Mouse (Mus musculus) heart, postnatal 0 days (tissue): ENCODE data around the gene Myo1d. TPM values are rescaled to one million over a fixed set of nuclear protein-coding genes. Genes with fewer than 3 reads are reported as not detected.

Experiments
- ATAC-seq: fragments of 200-750 bp; cut with Nextera tagmentation; 2 replicates; pipeline ENCODE4 v1.8.0; 2017; ENCODE audit warnings: low read depth, moderate number of reproducible peaks, moderate library complexity; ENCODE audit not compliant: insufficient read depth
- DNase-seq: peaks from one replicate; pipeline ENCODE4 v3.0.0-alpha.2; 2016; ENCODE audit warnings: low spot score
- H3K27ac ChIP-seq: fragments of 300-500 bp; sonication (generic); 2 replicates; pipeline ENCODE4 v1.5.1; 2014; ENCODE audit warnings: low read depth, mild to moderate bottlenecking
- H3K27me3 ChIP-seq: fragments of 300-500 bp; sonication (generic); 2 replicates; pipeline ENCODE4 v1.6.1; 2014; ENCODE audit warnings: low read length, mixed read lengths; ENCODE audit not compliant: control insufficient read depth, insufficient read depth
- H3K36me3 ChIP-seq: fragments of 300-500 bp; sonication (generic); replicated peaks from 2 replicates; pipeline ENCODE4 v1.6.1; 2014; ENCODE audit warnings: low read length, mixed read lengths; ENCODE audit not compliant: control insufficient read depth, insufficient read depth
- H3K4me1 ChIP-seq: fragments of 300-500 bp; sonication (generic); 2 replicates; pipeline ENCODE4 v1.6.1; 2014; ENCODE audit warnings: antibody characterized with exemption; ENCODE audit not compliant: control insufficient read depth, insufficient read depth
- H3K4me2 ChIP-seq: fragments of 300-500 bp; sonication (generic); 2 replicates; pipeline ENCODE4 v1.6.1; 2014; ENCODE audit warnings: low read depth, mild to moderate bottlenecking, low read length, moderate library complexity
- H3K4me3 ChIP-seq: fragments of 300-500 bp; sonication (generic); 2 replicates; pipeline ENCODE4 v1.5.1; 2014; ENCODE audit warnings: low read depth, low read length
- H3K9ac ChIP-seq: fragments of 300-500 bp; sonication (generic); replicated peaks from 2 replicates; pipeline ENCODE4 v1.6.1; 2014; ENCODE audit warnings: low read depth, low read length, mixed read lengths
- H3K9me3 ChIP-seq: fragments of 300-500 bp; sonication (generic); replicated peaks from 2 replicates; pipeline ENCODE4 v1.6.1; 2016; ENCODE audit warnings: low read length; ENCODE audit not compliant: control insufficient read depth
- CTCF ChIP-seq: IDR thresholded peaks from 2 replicates; pipeline ENCODE4 v1.5.1; 2016; ENCODE audit warnings: antibody characterized with exemption, control low read depth, low read depth
- EP300 ChIP-seq: IDR thresholded peaks from 2 replicates; pipeline ENCODE4 v1.6.1; 2016; ENCODE audit warnings: antibody characterized with exemption, low read depth
- WGBS: fragments of 180-500 bp; shearing (Covaris S2); extraction: QIAGEN DNeasy Blood & Tissue Kit; methylation state at CpG from one replicate; pipeline ENCODE4 v1.1.7; 2014; 5-methylcytosine and 5-hydroxymethylcytosine counted together
- polyA plus RNA-seq: library from polyadenylated mRNA; unstranded; fragments of >200 nt; fragmentation: Nextera tagmentation; extraction: Ambion mirVana; gene quantifications from 2 replicates; pipeline ENCODE4 v1.2.1, GENCODE M21; 2015
- total RNA-seq: library from RNA; depleted of rRNA; stranded (reverse); fragments of >200 nt; gene quantifications from 2 replicates; pipeline ENCODE4 v1.2.3, GENCODE M21; 2014; ENCODE audit warnings: low replicate concordance

Gene Myo1d
- total and polyA plus RNA-seq, 2 experiments from 2014 or later, result 4.5 to 4.6 TPM

DNA sequence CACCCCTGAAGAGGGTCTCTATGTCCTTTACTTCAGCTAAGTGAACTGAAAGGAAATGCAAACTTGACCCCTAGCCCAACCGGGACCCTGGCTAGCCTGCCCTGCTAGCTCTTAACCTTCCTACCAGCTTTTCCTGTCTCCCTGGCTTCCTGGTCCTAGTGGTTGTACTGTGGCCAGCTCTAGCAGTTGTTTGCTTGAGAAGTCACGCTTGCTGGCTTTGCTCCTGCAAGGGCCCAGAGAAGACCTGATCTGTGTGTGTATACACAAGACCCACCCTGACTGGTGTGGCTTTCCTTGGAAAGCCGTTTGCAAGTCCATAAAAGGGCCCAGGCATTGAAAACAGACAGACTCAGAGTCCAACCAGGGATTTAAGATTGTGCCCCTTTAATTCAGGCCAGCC is 22.9 kb upstream of the Myo1d start:
- TF ChIP-seq EP300, result no peak
- TF ChIP-seq CTCF, result no peak
- peak overlapping the region; percentile 70 for H3K27ac ChIP-seq

DNA sequence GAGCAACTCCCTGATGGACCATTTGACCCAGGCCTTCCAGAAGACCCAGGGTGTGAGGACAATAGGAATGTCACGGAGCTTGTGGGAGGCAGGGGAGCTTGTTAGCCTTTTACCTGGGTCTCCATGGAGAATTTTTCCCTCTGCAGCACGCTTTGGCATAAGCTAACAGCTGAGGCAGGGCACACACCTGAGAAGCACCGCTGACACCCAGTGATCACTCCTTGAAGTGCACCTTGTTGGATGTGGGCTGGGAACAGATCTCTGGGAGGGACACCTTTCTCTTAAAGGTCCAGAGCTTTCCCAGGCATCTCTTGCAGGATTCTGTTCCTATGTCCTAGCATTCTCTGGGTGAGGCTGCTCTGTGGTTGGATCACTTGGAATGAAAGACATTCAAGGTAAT is 20.2 kb upstream of the Myo1d start:
- peak; percentile 20; the same call in 1 of the 2 replicates for TF ChIP-seq CTCF
- no peak for TF ChIP-seq EP300
- DNase-seq (no peak), ATAC-seq (no peak)
- H3K36me3 ChIP-seq, result no peaks in the 10 kb centered on the region
- H3K4me1 ChIP-seq, result no peaks in the 10 kb centered on the region
- H3K9me3 ChIP-seq, result no peaks in the 10 kb centered on the region
- no peaks in the 10 kb centered on the region for H3K27me3 ChIP-seq
- H3K4me3 ChIP-seq, result no peak overlapping the region
- no peak overlapping the region for H3K4me2 ChIP-seq
- 42% methylated on average over 3 of the region's 3 CpGs for WGBS
- no peak overlapping the region for H3K9ac ChIP-seq
- H3K27ac ChIP-seq, result no peak overlapping the region

More for the DNA sequence above, 22.9 kb upstream of the Myo1d start:
- H3K4me3 ChIP-seq, result no peak overlapping the region
- H3K4me2 ChIP-seq, result no peak overlapping the region
- H3K36me3 ChIP-seq, result no peaks in the 10 kb centered on the region
- ATAC-seq (no peak), DNase-seq (no peak)
- no peak overlapping the region for H3K9ac ChIP-seq
- H3K9me3 ChIP-seq, result no peaks in the 10 kb centered on the region
- H3K27me3 ChIP-seq, result no peaks in the 10 kb centered on the region
- WGBS, result 41% methylated on average over 3 of the region's 3 CpGs
- no peaks in the 10 kb centered on the region for H3K4me1 ChIP-seq

DNA sequence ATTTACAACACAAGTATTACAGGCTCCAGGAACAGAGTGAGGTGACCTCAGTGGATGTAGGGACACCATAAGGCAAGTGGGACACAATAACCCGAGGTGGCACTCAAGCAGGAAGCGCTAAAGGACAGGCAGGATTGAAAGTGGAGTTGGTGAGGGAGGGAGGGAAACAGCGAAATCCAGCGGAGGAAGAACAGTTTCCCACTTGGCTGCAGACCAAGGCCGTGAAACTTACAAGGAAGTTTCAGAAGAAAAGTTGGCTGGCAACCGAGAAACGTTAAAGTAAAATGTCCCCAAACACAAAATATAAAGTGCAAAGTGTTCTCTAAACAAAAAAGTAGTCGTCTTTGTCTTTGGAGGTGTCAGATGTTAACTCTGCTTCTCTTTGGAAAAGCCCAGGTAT is 15.6 kb upstream of the Myo1d start:
- 35% methylated on average over 8 of the region's 8 CpGs for WGBS
- DNase-seq (no peak), ATAC-seq (no peak)

DNA sequence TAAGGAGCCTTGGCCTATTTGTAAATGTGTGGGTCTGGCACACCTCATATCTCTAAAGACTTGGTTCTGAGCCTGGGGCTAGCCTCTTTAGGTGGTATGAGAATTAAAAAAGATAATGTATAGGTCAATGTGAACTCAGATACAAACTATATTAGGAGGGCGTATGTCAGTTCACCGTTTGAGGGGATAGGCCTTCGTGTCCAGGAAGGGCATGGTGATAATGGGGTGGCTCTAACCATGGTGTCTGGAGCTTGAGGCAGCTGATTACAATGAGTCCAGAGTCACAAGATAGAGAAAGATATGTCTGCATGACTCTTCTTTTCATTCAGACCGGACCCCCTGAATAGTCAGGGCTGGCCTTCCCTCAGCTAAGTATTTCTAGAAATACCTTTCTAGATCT is 14.5 kb upstream of the Myo1d start:
- WGBS, result 89% methylated on average over 4 of the region's 4 CpGs
- DNase-seq (no peak), ATAC-seq (no peak)

More for the DNA sequence above, 15.6 kb upstream of the Myo1d start:
- Histone ChIP-seq H3K9ac (no peak overlapping the region), H3K27me3 (no peaks in the 10 kb centered on the region), H3K9me3 (no peaks in the 10 kb centered on the region), H3K4me3 (no peak overlapping the region), H3K4me1 (no peaks in the 10 kb centered on the region), H3K4me2 (no peak overlapping the region), H3K27ac (no peak overlapping the region), H3K36me3 (no peaks in the 10 kb centered on the region)
- no peak for TF ChIP-seq EP300
- TF ChIP-seq CTCF, result no peak

DNA sequence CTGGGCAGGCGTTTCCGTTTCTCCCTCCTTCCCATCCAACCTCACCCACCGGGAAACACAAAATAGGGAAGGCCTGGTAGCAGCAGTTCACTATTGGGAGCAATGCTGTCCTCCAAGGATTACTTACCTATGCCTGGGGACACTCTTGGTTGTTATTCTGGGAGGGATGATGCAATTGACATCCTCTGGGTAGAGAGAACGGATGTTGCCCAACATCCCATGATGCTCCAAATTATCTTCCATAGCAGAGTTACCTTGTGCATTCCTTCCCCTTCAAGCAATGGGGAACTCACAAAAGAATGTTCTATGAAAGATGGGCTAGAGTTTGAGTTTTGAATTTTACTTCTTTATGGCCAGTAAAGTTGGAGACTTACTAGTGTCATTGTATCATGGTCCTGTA is 13.6 kb upstream of the Myo1d start:
- no peak overlapping the region for H3K9ac ChIP-seq
- no peak for ATAC-seq
- H3K4me1 ChIP-seq, result no peaks in the 10 kb centered on the region
- WGBS, result 79% methylated on average over 4 of the region's 4 CpGs
- H3K9me3 ChIP-seq, result no peaks in the 10 kb centered on the region
- no peak overlapping the region for H3K4me3 ChIP-seq
- TF ChIP-seq CTCF, result no peak
- TF ChIP-seq EP300, result no peak
- DNase-seq, result no peak
- no peaks in the 10 kb centered on the region for H3K27me3 ChIP-seq
- H3K4me2 ChIP-seq, result no peak overlapping the region
- H3K27ac ChIP-seq, result no peak overlapping the region
- H3K36me3 ChIP-seq, result no peaks in the 10 kb centered on the region

More for the DNA sequence above, 14.5 kb upstream of the Myo1d start:
- Histone ChIP-seq H3K9ac (no peak overlapping the region), H3K4me3 (no peak overlapping the region), H3K36me3 (no peaks in the 10 kb centered on the region), H3K4me2 (no peak overlapping the region), H3K27me3 (no peaks in the 10 kb centered on the region), H3K4me1 (no peaks in the 10 kb centered on the region), H3K27ac (no peak overlapping the region), H3K9me3 (no peaks in the 10 kb centered on the region)
- no peak for TF ChIP-seq EP300
- TF ChIP-seq CTCF, result no peak

DNA sequence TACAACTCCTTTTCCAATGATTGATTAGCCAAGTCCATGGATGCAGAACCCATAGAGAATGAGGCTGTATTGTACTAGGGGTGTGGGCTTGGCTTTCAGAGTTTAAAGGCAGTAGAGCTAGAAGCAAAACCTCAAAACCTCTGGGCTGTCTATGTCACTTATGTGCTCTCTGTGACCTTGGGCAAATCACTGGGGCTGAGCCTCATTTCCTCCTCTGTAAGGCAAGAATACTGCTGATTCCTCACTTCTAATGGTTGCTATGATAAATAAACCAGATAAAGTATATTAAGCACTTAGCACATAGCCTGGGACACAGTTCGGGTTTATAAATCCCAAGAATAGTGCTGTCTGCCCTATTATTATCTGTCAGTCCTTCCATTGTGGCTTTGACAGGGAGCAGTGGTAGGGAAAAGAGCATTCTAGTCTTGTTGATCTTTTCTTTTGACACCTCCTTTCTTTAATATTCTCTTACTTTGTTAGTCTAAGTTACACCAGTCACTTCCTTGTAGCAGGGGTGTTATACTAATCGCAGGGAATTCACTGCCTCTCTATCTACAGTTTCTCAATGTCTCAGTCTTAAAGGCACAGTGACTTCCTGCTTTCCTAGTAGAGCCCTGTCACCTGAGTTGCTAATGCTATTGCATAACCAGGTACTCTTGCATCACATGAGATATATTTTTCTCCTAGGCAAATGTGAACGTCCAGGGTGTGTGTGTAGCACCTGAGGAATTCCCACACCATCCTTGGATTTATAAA is 12.0 kb upstream of the Myo1d start:
- no peaks in the 10 kb centered on the region for H3K9me3 ChIP-seq

More for the DNA sequence above, 12.0 kb upstream of the Myo1d start:
- no peak overlapping the region for H3K4me2 ChIP-seq
- H3K9ac ChIP-seq, result no peak overlapping the region
- no peaks in the 10 kb centered on the region for H3K4me1 ChIP-seq
- no peaks in the 10 kb centered on the region for H3K36me3 ChIP-seq
- TF ChIP-seq EP300 (no peak), CTCF (no peak)
- DNase-seq (no peak), ATAC-seq (no peak)
- no peak overlapping the region for H3K27ac ChIP-seq
- no peaks in the 10 kb centered on the region for H3K27me3 ChIP-seq
- H3K4me3 ChIP-seq, result no peak overlapping the region
- 35% methylated on average over 3 of the region's 3 CpGs for WGBS
